Mouse (Mus musculus) bone marrow macrophage, adult 2 months (primary cell): Measurements from ENCODE around the gene Pdzrn3.

Experiments
- CTCF ChIP-seq: IDR thresholded peaks from 2 replicates; pipeline ENCODE4 v1.5.1; 2012; ENCODE audit warnings: low read depth, mild to moderate bottlenecking, low read length, moderate library complexity
- POLR2A ChIP-seq: IDR thresholded peaks from 2 replicates; pipeline ENCODE4 v1.6.1; 2012; ENCODE audit warnings: mild to moderate bottlenecking, low read depth, low read length, borderline replicate concordance

DNA sequence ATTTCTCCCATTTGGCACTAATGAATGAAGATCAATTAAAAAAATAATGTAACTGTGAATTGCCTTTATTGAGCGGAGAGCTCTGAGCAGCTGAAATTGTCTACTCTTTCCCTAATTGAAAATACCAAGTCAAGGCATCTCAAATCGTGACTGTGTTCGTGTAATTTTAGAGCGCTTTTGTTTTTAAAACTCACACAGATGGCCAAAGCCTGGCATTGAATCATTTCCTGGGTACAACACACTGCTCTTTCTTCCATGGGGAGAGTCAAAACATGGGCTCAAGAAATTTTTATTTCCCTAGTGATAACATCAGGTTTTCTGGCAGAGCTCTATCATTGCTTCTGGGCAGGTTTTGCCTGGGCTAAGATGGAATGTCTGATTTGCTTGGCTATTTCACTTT is 48.6 kb upstream of the Pdzrn3 start:
- TF ChIP-seq CTCF (no peak), POLR2A (no peak)
